Mouse (Mus musculus): Measurements from ENCODE around the gene Zfp385c. TPM values are rescaled to one million over a fixed set of nuclear protein-coding genes. Genes with fewer than 3 reads are reported as not detected.
A peak's percentile ranks its signal among the peaks of the same experiment; 100 is the strongest.

Gene Zfp385c
- total and polyA plus RNA-seq, 3 experiments = 0.34 to 0.59 (median 0.48) TPM

DNA sequence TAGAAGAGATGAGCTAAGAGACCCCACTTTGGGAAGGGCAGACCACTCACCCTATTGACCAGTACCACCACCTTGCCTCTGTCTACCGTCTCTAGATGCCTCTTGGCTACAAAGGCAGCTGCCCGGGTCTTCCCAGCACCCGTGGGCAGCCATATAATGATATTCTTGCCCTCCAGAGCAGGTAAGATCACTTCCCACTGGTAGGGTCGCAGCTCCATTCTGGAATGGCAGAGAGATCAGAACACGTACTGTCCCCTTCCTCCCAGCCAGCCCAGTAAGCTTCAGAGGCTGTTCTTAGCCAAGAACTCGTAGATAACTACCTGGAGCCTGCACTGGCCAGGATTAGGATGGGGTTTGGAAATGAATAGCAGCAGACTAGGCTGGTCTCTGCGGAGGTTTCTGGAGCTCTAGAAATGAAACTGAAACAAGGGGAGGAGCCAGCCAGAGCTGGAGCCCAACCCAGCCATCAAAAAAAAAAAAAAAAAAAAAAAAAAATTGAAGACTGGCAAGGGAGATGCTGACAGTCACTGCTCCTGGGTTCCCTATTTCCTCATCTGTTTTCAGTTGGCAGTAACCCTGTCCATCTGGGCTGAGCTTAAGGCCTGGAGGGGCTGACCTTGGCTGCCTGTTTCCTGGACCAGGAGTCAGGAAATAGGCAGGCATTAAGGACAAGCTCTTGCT lies 11.7 kb upstream of the Zfp385c start, which contains the start of gene Dhx58:
Gene Dhx58 (minus strand): TSS at position 421 of the 681 bp plus-strand sequence.
- no peaks in the 10 kb centered on the region for H3K36me3 ChIP-seq (ENCODE audit: control insufficient read depth, insufficient read depth, low read length)
- TF ChIP-seq POLR2A (IDR thresholded peaks at IDR 0.05; ENCODE audit: insufficient read depth, low read depth, low read length) = peak; percentile 68
- no peak for TF ChIP-seq CTCF (IDR thresholded peaks at IDR 0.05)
- TF ChIP-seq EP300 (IDR thresholded peaks at IDR 0.05; ENCODE audit: insufficient read depth, low read depth, low read length) = no peak
- peak; percentile 47 to 50 for DNase-seq
- peak within 1 kb of the TSS; percentile 22; the same call in 1 of the 2 replicates for H3K4me3 ChIP-seq
- no peaks in the 10 kb centered on the region for H3K27me3 ChIP-seq (ENCODE audit: control insufficient read depth, insufficient read depth, low read length)
- no peaks in the 10 kb centered on the region for H3K79me2 ChIP-seq (replicated peaks; ENCODE audit: control insufficient read depth, insufficient read depth, low read length)
- 32% methylated on average over 7 of the region's 7 CpGs for WGBS
- intact Hi-C loops (cut with DNase I) = loop anchor here (2.0 kb wide), 2 partner anchors 77 to 133 kb away; no protein-coding TSS in a partner anchor
- peak within 1 kb of the TSS; percentile 58 for H3K27ac ChIP-seq
- H3K9ac ChIP-seq (ENCODE audit: low read depth, low read length) = peak within 1 kb of the TSS; percentile 54
- peaks cover 8% of the 10 kb centered on the region for H3K4me1 ChIP-seq (ENCODE audit: control insufficient read depth, insufficient read depth, low read length)

DNA sequence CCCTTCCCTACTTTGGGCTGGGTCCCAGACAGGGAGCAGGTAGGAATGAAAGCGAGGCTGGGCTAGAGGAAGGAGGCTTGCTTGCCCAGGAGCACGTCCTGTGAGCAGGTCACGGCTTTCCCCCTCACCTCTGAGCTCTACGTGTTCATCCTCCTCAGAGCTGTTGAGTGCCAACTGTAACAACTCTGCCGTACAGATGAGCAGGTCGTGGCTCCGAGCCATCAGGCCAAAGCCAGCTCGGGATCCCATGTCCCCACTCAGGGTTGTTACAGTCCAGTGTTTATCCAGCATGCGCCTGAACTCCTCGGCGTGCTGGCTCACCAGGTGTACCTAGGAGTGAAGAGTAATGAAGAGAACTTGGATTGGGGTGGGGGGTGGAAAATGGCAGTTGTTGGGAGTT lies 11.1 kb upstream of the Zfp385c start:
- DNase-seq = peak in 1 of 2 experiments; percentile 31
- Histone ChIP-seq H3K27ac (no peak overlapping the region), H3K4me1 (ENCODE audit: control insufficient read depth, insufficient read depth, low read length) (peaks cover 8% of the 10 kb centered on the region), H3K4me3 (no peak overlapping the region; the same call in 1 of the 2 replicates), H3K9ac (ENCODE audit: low read depth, low read length) (peak overlapping the region; percentile 5; the same call in 1 of the 2 replicates), H3K27me3 (ENCODE audit: control insufficient read depth, insufficient read depth, low read length) (no peaks in the 10 kb centered on the region), H3K79me2 (replicated peaks; ENCODE audit: control insufficient read depth, insufficient read depth, low read length) (no peaks in the 10 kb centered on the region), H3K36me3 (ENCODE audit: control insufficient read depth, insufficient read depth, low read length) (no peaks in the 10 kb centered on the region)
- TF ChIP-seq CTCF (IDR thresholded peaks at IDR 0.05) = no peak
- TF ChIP-seq EP300 (IDR thresholded peaks at IDR 0.05; ENCODE audit: insufficient read depth, low read depth, low read length) = no peak
- no peak for TF ChIP-seq POLR2A (IDR thresholded peaks at IDR 0.05; ENCODE audit: insufficient read depth, low read depth, low read length)
- intact Hi-C loops (cut with DNase I) = loop anchor here (2.0 kb wide), 2 partner anchors 77 to 133 kb away; no protein-coding TSS in a partner anchor
- 44% methylated on average over 11 of the region's 11 CpGs for WGBS

DNA sequence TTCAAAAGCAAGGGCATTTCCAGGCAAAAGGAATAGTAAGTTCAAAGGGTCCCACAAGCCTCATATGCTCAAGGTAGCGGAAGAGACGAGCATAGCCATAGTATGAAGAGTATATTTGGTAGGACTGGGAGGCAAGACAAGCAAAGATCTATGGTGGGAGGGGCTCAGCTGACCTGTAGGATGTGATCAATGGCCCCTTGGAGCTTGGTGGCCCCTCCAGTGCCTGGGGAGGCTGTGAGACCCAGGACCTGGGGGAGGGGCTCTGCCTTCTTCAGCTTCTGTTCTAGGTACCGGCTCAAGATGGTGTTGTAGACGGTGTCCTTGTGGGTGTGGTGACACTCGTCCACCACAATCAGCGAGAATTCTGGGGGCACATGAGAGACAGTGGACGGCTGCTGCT lies 10.7 kb upstream of the Zfp385c start:
- intact Hi-C loops (cut with DNase I) = loop anchor here (2.0 kb wide), 2 partner anchors 76 to 132 kb away; no protein-coding TSS in a partner anchor
- DNase-seq = no peak
- Histone ChIP-seq H3K27me3 (ENCODE audit: control insufficient read depth, insufficient read depth, low read length) (no peaks in the 10 kb centered on the region), H3K4me1 (ENCODE audit: control insufficient read depth, insufficient read depth, low read length) (peaks cover 8% of the 10 kb centered on the region), H3K36me3 (ENCODE audit: control insufficient read depth, insufficient read depth, low read length) (no peaks in the 10 kb centered on the region), H3K9ac (ENCODE audit: low read depth, low read length) (peak overlapping the region; percentile 56), H3K79me2 (replicated peaks; ENCODE audit: control insufficient read depth, insufficient read depth, low read length) (no peaks in the 10 kb centered on the region), H3K4me3 (peak overlapping the region; percentile 22; the same call in 1 of the 2 replicates), H3K27ac (peak overlapping the region; percentile 48; the same call in 1 of the 2 replicates)
- WGBS = 37% methylated on average over 7 of the region's 7 CpGs
- TF ChIP-seq POLR2A (IDR thresholded peaks at IDR 0.05; ENCODE audit: insufficient read depth, low read depth, low read length) (no peak), EP300 (IDR thresholded peaks at IDR 0.05; ENCODE audit: insufficient read depth, low read depth, low read length) (no peak), CTCF (IDR thresholded peaks at IDR 0.05) (no peak)

DNA sequence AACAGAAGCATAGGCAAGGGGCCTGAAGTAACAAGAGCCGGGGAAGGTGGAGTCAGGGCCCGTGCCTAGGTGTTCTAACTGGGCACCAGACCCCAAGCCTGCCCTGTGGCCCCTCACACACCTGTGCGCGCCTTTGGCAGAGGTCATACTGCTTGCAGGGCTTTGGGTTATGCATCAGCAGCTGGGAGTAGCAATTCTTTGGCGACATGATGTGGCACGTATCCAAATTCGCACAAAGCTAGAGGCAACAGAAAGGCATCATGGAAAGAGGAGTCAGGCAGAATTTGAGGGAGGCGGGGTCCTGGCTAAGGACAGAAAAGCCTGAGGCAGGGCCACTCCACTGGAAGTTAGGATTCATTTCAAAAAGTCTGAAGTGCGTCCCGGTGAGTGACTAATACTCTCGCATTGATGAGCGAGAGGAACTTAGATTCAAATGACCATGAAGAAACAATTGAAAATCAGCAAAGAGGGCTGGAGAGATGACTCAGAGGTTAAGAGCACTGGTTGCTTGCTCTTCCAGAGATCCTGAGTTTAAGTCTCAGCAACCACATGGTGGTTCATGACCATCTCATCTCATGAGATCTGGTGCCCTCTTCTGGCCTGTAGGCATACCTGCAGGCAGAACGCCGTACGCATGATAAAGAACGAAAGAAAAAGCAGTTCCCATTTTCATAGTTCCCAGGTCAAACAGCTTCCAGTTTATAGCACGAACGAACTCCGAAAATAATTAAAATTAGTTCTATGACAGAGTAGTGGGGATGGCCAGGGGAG lies 10.0 kb upstream of the Zfp385c start:
- TF ChIP-seq CTCF (IDR thresholded peaks at IDR 0.05) (peak; percentile 99), EP300 (IDR thresholded peaks at IDR 0.05; ENCODE audit: insufficient read depth, low read depth, low read length) (peak; percentile 89), POLR2A (IDR thresholded peaks at IDR 0.05; ENCODE audit: insufficient read depth, low read depth, low read length) (0 out of 2 replicates have a peak, but pooled peaks have one; percentile 15)
- peak overlapping the region; percentile 22; the same call in 1 of the 2 replicates for H3K4me3 ChIP-seq
- H3K9ac ChIP-seq (ENCODE audit: low read depth, low read length) = peak overlapping the region; percentile 56
- H3K27ac ChIP-seq = peak overlapping the region; percentile 48; the same call in 1 of the 2 replicates
- 33% methylated on average over 19 of the region's 19 CpGs for WGBS
- no peaks in the 10 kb centered on the region for H3K79me2 ChIP-seq (replicated peaks; ENCODE audit: control insufficient read depth, insufficient read depth, low read length)
- H3K27me3 ChIP-seq (ENCODE audit: control insufficient read depth, insufficient read depth, low read length) = no peaks in the 10 kb centered on the region
- peak; percentile 60 to 72 for DNase-seq
- intact Hi-C loops (cut with DNase I) = loop anchor here (2.0 kb wide), 2 partner anchors 75 to 131 kb away; no protein-coding TSS in a partner anchor
- H3K36me3 ChIP-seq (ENCODE audit: control insufficient read depth, insufficient read depth, low read length) = no peaks in the 10 kb centered on the region
- peaks cover 8% of the 10 kb centered on the region for H3K4me1 ChIP-seq (ENCODE audit: control insufficient read depth, insufficient read depth, low read length)

DNA sequence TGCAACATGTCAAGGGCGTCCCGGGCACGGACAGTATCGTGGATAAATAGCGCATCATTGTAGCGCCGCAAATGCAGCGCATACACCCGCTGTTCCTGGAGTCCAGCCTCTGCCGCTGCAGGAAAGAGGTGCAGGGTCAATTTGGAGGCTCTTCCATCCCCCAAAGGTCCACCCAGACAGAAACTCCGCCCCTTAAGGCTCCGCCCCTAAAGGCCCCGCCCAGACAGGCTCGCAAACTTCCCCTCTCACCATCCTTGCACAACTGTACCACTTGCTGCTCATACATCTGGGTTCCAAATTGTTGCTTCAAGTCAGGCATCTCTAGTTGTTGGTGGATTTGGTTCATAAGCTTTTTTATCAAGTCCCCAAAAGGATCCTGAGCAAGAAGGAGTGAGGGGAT lies 9.0 kb upstream of the Zfp385c start:
- no peak overlapping the region for H3K4me3 ChIP-seq
- H3K4me1 ChIP-seq (ENCODE audit: control insufficient read depth, insufficient read depth, low read length) = peaks cover 8% of the 10 kb centered on the region
- peak; percentile 75 to 79 for DNase-seq
- intact Hi-C loops (cut with DNase I) = no loop called here
- no peak overlapping the region for H3K9ac ChIP-seq (ENCODE audit: low read depth, low read length)
- no peak overlapping the region for H3K27ac ChIP-seq
- H3K27me3 ChIP-seq (ENCODE audit: control insufficient read depth, insufficient read depth, low read length) = no peaks in the 10 kb centered on the region
- no peaks in the 10 kb centered on the region for H3K79me2 ChIP-seq (replicated peaks; ENCODE audit: control insufficient read depth, insufficient read depth, low read length)
- 0 out of 2 replicates have a peak, but pooled peaks have one; percentile 38 for TF ChIP-seq POLR2A (IDR thresholded peaks at IDR 0.05; ENCODE audit: insufficient read depth, low read depth, low read length)
- no peak for TF ChIP-seq EP300 (IDR thresholded peaks at IDR 0.05; ENCODE audit: insufficient read depth, low read depth, low read length)
- H3K36me3 ChIP-seq (ENCODE audit: control insufficient read depth, insufficient read depth, low read length) = no peaks in the 10 kb centered on the region
- 21% methylated on average over 14 of the region's 14 CpGs for WGBS

Measured in heart, adult 2 months (tissue).